Mouse (Mus musculus) spleen, adult 2 months (tissue): ENCODE measurements around the gene Fam234b. TPM values are rescaled to one million over a fixed set of nuclear protein-coding genes. Genes with fewer than 3 reads are reported as not detected.

Source experiments
- DNase-seq, 2 experiments: peaks; one replicate each; pipeline versions ENCODE4 v3.0.0 to v3.0.0-alpha.2; 2012 to 2021; ENCODE audit warnings: low spot score in 2 of 2, low read depth in 1 of 2
- H3K27ac ChIP-seq: fragments of 200-500 bp; 2 replicates; pipeline ENCODE4 v1.5.1; 2012; ENCODE audit warnings: low read length, inconsistent platforms; ENCODE audit not compliant: insufficient read depth
- H3K27me3 ChIP-seq: fragments of 200-500 bp; 2 replicates; pipeline ENCODE4 v1.6.1; 2012; ENCODE audit warnings: mild to moderate bottlenecking, moderate library complexity, low read length, inconsistent platforms; ENCODE audit not compliant: control insufficient read depth, insufficient read depth
- H3K36me3 ChIP-seq: fragments of 200-500 bp; 2 replicates; pipeline ENCODE4 v1.6.1; 2012; ENCODE audit warnings: mild to moderate bottlenecking, low read length, inconsistent platforms; ENCODE audit not compliant: control insufficient read depth, insufficient read depth
- H3K4me1 ChIP-seq: fragments of 200-500 bp; 2 replicates; pipeline ENCODE4 v1.6.1; 2011; ENCODE audit warnings: inconsistent platforms; ENCODE audit not compliant: control insufficient read depth, insufficient read depth, insufficient read length
- H3K4me3 ChIP-seq: fragments of 200-500 bp; 2 replicates; pipeline ENCODE4 v1.5.1; 2011; ENCODE audit warnings: mild to moderate bottlenecking, inconsistent platforms; ENCODE audit not compliant: insufficient read depth, insufficient read length; ENCODE audit errors: extremely low read depth
- CTCF ChIP-seq: fragments of 200-500 bp; IDR thresholded peaks from 2 replicates; pipeline ENCODE4 v1.5.1; 2011; ENCODE audit warnings: mild to moderate bottlenecking, inconsistent platforms; ENCODE audit not compliant: insufficient read depth, insufficient read length, insufficient replicate concordance; ENCODE audit errors: extremely low read depth
- POLR2A ChIP-seq: fragments of 200-500 bp; IDR thresholded peaks from 2 replicates; pipeline ENCODE4 v1.6.1; 2011; ENCODE audit warnings: low read depth, low read length, inconsistent platforms
- WGBS: fragments of 180-500 bp; shearing (Covaris S2); methylation state at CpG from one replicate; pipeline ENCODE4 v1.1.7; 2018; 5-methylcytosine and 5-hydroxymethylcytosine counted together
- polyA plus RNA-seq: library from polyadenylated mRNA; depleted of rRNA; stranded (reverse); fragments of >200 nt; gene quantifications from 2 replicates; pipeline ENCODE4 v1.2.3, GENCODE M21; 2012

The Fam234b gene
- polyA plus RNA-seq, 1 experiment = 16.3 TPM

- H3K27me3 ChIP-seq = no peaks in the 10 kb centered on the region
- no peak for TF ChIP-seq POLR2A
- no peak for TF ChIP-seq CTCF
- H3K27ac ChIP-seq = no peak overlapping the region
- WGBS = 86% methylated on average over 9 of the region's 9 CpGs
- H3K36me3 ChIP-seq = no peaks in the 10 kb centered on the region
- H3K4me1 ChIP-seq = no peaks in the 10 kb centered on the region
- no peak for DNase-seq
- H3K4me3 ChIP-seq = no peak overlapping the region
Observed at GRCm38 (mm10) chr6:135261124-135261523, 63.3 kb downstream of the Fam234b start.

GRCm38 (mm10) chr6:135262565-135262964 is 64.8 kb downstream of the Fam234b start:
- Histone ChIP-seq H3K27me3 (no peaks in the 10 kb centered on the region), H3K36me3 (no peaks in the 10 kb centered on the region), H3K4me3 (no peak overlapping the region), H3K27ac (no peak overlapping the region), H3K4me1 (no peaks in the 10 kb centered on the region)
- DNase-seq = no peak
- WGBS = 71% methylated on average over 2 of the region's 2 CpGs
- TF ChIP-seq POLR2A = no peak
- TF ChIP-seq CTCF = no peak

GRCm38 (mm10) chr6:135264136-135264535 is 66.4 kb downstream of the Fam234b start:
- WGBS = 95% methylated on average over 6 of the region's 6 CpGs
- Histone ChIP-seq H3K27ac (no peak overlapping the region), H3K4me1 (no peaks in the 10 kb centered on the region), H3K36me3 (no peaks in the 10 kb centered on the region), H3K4me3 (no peak overlapping the region), H3K27me3 (no peaks in the 10 kb centered on the region)
- no peak for DNase-seq
- TF ChIP-seq CTCF = no peak
- no peak for TF ChIP-seq POLR2A

- Histone ChIP-seq H3K27me3 (no peaks in the 10 kb centered on the region), H3K4me3 (no peak overlapping the region), H3K36me3 (no peaks in the 10 kb centered on the region), H3K4me1 (no peaks in the 10 kb centered on the region), H3K27ac (no peak overlapping the region)
- TF ChIP-seq CTCF = no peak
- TF ChIP-seq POLR2A = no peak
- 92% methylated on average over 1 of the region's 1 CpGs for WGBS
- DNase-seq = no peak
Observed at GRCm38 (mm10) chr6:135266056-135266455, 68.3 kb downstream of the Fam234b start.

- Histone ChIP-seq H3K4me1 (no peaks in the 10 kb centered on the region), H3K27ac (no peak overlapping the region), H3K36me3 (no peaks in the 10 kb centered on the region), H3K27me3 (no peaks in the 10 kb centered on the region), H3K4me3 (no peak overlapping the region)
- no peak for DNase-seq
- 32% methylated on average over 3 of the region's 3 CpGs for WGBS
- TF ChIP-seq CTCF (no peak), POLR2A (no peak)
Observed at GRCm38 (mm10) chr6:135267221-135267620, 69.4 kb downstream of the Fam234b start.

GRCm38 (mm10) chr6:135268392-135268791 is 70.6 kb downstream of the Fam234b start:
- DNase-seq = no peak
- TF ChIP-seq POLR2A (no peak), CTCF (no peak)
- Histone ChIP-seq H3K4me1 (peaks cover under 1% of the 10 kb centered on the region; the same call in 1 of the 2 replicates), H3K27ac (no peak overlapping the region), H3K27me3 (no peaks in the 10 kb centered on the region), H3K4me3 (no peak overlapping the region), H3K36me3 (no peaks in the 10 kb centered on the region)

- H3K27me3 ChIP-seq = no peaks in the 10 kb centered on the region
- no peak for DNase-seq
- peaks cover 5% of the 10 kb centered on the region; the same call in 1 of the 2 replicates for H3K4me1 ChIP-seq
- no peak for TF ChIP-seq POLR2A
- no peak for TF ChIP-seq CTCF
- no peak overlapping the region for H3K27ac ChIP-seq
- no peak overlapping the region for H3K4me3 ChIP-seq
- no peaks in the 10 kb centered on the region for H3K36me3 ChIP-seq
- 74% methylated on average over 6 of the region's 6 CpGs for WGBS
Observed at GRCm38 (mm10) chr6:135269626-135270025, 71.8 kb downstream of the Fam234b start.
